Mouse (Mus musculus): ENCODE measurements around the gene Nfrkb.

- TF ChIP-seq TAL1 (IDR thresholded peaks at IDR 0.05; ENCODE audit: low read length) (no peak), GATA1 (IDR thresholded peaks at IDR 0.05; ENCODE audit: low read length) (no peak)
These were observed 77.9 kb downstream of the Nfrkb start, which contains the start of gene Tmem45b for GRCm38 (mm10) chr9:31463692-31464474.

Data from erythroblast, embryonic 14.5 days (primary cell).